Mouse (Mus musculus): ENCODE results near the gene Psmb4.
"Not testable (repeated sequence)": the region's sequence is repeated elsewhere in the genome, so short reads cannot be mapped to it uniquely, and the experiment has no call there.

Gene Psmb4

DNA sequence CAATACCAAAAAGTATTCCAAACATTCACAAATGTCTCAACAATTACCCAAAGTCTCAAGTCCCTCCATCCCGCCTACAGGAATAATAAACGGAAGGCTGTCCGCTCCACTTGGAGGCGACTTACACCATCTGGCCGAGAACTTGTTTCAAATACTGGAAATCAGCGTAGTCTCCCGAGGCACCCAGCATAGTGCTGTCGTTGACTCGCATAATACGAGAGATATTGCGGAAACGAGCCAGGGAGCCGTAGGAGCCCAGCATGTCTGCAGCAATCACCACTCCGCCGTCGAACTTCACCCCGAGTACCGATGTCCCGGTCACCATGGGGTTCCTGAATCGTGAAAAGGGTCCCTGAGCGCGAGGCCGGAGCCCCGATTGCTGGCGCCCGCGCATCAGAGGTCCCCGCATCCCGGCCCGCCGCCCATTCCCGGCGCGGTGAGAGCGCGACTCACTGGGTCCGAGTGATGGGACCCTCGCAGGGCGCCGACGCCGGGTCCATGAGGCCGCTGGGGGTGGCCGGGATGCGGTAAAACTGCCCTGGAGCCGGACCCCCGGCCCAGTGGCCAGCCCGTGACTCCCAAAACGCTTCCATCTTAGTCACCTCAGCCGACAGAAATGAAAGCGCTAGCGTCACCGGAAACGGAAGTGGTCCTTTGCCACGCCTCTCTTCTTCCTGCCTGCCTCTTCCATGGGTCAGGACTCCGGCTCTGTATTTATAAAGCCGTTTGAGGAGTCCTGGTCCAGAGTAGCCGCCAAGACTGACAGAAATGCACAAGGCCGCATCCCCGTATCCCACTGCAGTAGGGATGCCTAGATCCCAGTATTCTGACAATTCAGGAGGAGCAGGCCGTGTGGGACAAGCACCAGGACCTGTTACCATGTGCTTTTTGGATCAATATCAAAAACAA lies at the start of gene Psmb4:
Psmb4 (minus strand) TSS at position 646 of the 909 bp plus-strand sequence.
- DNase-seq, result peak; percentile 81

DNA sequence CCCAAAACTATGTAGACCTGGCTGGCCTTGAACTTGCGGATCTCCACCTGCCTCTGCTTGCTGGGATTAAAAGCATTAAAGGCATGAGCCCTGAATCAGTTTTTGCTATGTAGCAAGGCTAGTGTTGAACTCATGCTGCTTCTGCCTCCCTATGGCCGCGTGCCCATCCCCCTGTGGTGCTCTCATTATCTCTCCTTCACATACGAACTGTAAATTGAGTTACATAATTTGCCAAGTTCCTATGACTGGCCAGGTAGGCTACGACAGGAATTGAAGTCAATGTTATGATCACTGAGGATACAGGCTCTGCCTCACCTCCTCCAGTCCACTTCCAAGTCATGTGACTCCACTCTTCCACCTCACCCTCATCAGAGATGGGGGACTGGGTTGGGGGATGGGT lies 49.4 kb upstream of the Psmb4 start:
- DNase-seq, result not testable (repeated sequence)

DNA sequence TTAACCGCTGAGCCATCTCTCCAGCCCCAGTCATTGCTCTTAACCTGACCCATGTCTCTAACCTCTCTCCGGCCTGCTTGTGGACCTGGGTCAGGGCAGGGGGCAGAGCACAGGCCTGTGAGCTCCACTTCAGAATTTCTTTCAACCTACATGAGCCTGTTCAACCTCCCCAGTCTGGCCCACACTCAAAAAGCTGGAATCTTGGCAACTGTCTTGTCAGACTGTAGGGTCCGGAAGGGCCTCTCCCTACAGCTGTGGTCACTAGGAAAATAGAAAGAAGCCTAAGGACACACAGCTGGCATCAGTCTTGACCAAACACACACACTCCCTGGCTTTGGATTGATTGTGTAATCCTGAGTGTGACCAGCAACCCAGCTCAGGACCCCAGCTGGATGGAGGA lies 48.6 kb upstream of the Psmb4 start:
- not testable (repeated sequence) for DNase-seq

DNA sequence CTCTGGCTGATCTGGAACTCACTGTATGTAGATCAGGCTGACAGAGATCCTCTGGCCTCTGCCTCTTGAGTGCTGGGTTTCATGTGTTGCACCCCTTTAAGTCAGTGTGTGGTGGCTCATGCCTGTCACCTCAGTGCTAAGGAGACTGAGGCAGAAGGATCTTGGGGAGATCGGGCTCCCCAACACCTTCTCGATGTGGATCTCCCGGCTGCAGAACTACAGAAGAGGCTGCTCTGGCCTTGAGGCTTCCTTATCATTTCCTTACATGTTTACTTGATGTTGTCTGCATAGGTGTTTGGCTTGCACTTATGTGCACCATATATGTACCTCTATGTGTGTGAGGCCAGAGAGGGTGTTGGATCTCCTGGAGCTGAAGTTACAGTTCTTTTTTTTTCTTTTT lies 47.8 kb upstream of the Psmb4 start:
- DNase-seq, result not testable (repeated sequence)

DNA sequence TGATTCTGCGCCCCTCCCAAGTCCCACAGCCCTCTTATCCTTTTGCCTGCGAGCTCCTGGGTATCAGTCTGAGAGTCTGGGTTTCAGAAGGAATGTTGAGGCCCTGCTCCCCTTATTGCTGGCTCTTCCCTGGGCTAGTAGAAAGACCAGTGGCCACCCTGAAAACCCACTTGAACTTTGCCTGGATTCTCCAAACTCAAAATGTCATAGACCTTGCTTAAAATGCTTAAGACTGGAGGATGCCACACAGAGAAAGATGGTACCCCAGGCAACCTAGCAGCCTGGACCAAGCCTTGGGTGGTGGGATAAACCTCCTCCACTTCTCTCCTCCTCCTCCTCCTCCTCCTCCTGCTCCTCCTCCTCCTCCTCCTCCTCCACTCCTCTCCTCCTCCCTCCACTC lies 46.8 kb upstream of the Psmb4 start:
- not testable (repeated sequence) for DNase-seq

DNA sequence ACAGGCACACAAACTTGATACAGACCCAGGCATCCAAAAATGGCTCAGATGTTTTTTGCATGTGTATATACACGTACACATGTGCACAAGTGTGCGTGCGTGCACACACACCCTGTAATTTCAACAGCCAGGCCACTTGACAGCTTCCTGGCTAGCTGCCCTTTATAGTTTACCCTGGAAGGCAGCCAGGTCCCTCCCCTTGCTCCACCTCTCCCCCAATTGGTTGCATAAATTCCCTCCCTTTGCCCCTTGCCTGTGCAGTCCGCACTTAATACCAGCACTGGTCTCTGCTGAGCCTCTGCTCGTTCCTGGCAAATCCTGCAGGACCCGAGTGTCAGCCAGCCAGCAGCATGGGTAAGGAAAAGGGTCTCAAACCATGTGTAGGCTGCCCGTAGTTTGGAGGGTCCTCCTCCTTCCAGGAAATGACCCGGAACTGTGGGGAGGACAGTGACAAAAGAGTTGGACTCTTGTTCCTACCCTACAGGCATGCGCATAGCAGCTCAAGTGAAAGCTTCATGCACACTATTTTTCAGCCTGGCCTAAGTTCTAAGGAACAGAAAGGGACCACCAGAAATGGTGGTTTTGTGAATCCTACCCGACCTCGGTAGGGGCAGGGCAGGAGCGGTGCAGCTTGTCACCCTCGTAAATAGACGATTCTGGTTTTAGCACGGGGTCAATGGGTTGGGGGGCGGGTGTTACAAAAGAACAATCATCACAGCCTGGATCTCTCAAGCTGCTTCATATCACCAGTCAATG lies 46.2 kb upstream of the Psmb4 start, which contains the start of gene Selenbp1:
Selenbp1 (plus strand) TSS at position 248 of the 756 bp plus-strand sequence.
- peak; percentile 19 for DNase-seq

DNA sequence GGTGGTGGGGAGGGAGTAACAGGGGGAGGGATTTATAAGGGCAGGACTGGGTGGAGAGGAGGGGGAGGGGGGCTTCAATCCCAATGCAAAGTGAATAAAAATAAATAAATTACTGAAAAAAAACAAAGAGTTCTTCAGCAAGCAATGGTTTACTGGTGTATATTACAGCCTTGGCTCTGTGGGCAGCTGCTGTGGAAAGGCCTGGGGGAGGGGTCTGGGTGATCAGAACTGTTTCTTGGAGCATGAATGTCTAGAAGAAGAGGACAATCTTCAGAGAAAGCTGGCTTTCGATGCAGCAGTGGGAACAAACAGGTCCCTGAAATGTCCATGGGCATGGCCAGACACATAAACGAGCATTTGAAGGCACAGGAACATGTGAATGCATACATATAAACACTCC lies 45.5 kb upstream of the Psmb4 start:
- DNase-seq, result not testable (repeated sequence)

DNA sequence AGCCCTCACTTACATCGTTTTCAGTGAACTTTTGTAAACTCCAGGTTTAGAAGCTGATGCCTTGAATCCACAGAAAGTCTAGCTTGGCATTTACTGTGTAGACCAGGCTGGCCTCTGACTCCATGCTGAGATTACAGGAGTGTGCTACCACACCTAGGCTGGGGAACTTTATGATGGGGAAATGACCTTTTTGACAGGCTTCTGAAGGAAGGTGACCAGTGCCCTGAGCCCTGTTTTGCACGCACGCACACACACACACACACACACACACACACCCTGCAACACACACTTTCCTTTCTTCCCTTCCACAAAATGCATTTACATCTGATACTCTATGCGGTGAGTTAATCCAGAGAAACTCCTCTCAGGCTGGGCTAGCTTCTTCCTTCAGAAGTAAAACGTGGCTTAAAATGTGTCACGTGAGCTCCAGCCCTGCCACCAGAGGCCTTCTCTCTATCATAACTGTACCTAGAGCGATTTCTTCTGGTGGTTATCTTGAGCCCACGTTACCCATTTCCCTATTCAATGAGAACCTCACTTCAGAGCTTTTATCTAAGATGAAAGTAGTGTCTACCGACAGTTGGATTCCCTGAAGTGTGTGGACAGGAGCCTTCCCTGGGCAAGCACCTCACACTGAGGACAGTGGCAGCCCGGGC lies 44.8 kb upstream of the Psmb4 start:
- not testable (repeated sequence) for DNase-seq

DNA sequence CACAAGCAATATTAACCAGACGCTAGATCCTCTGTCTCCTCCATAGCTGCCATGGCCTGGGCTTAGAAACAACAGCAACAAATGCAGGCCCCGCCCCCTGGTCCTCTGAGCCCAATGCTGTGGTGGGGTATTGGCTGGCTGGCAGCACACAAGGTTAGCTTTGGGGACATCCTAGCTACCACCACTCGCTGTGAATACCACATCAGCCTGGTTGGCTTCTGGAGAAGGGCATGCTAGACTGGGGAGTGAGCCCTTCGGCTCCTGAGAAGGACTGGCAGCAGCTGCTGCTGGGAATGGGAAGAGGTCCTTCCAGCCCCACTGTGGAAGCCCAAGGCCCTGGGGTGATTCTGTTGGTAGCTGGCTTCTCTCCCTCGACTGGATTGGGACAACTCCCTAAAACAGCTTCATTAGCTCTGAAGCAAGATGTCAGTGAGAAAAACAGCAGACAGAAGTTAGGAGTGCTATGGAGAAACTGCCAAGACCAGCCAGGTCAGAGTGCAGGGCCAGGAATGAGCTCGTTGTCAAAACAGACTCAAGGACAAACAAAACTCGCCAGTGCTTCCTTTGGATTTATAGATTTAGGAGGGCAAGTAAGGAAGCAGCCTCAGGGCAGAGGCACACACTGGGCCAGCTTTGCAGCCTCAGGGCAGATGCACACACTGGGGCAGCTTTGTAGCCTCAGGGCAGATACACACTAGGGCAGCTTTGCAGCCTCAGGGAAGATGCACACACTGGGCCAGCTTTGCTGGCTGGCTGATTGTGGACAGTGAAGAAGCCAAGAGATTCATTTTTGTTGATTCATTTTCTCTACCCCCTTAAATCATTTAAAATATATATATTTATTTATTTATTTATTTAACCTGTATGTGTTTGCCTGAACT lies 43.9 kb upstream of the Psmb4 start:
- not testable (repeated sequence) for DNase-seq

DNA sequence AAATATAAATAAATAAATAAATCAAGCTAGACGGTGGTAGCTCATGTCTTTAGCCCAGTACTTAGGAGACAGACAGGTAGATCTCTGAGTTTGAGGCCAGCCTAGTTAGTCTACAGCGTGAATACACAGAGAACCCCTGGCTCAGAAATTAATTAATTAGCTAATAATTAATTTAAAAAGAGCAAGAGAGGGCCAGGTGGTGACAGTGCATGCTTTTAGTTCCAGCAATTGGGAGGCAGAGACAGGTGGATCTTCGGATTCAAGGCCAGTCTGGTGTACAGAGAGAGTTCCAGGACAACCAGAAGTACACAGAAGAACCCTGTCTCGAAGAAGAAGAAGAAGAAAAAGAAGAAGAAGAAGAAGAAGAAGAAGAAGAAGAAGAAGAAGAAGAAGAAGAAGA lies 42.2 kb upstream of the Psmb4 start:
- DNase-seq, result not testable (repeated sequence)

DNA sequence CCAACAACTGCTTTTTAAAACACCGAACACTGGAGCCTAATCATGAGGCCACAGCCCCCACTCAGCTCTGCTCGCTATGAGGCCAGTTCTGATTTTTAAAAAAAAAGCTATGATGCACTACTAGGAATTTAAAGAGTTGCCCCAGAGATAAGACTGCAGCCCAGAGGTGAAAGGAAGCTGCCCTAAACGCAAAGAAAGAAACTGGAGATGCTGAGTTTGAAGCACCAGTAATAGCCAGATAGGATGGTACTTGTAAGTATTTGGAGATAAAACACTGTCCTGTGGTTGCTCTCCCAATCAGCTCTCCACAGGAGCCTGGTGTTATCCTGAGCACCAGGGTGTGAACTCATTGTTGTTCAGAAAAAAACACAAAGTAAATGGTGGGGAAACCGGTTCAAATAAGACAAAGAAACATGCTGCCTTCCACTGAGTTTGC lies 39.6 kb upstream of the Psmb4 start:
- not testable (repeated sequence) for DNase-seq

DNA sequence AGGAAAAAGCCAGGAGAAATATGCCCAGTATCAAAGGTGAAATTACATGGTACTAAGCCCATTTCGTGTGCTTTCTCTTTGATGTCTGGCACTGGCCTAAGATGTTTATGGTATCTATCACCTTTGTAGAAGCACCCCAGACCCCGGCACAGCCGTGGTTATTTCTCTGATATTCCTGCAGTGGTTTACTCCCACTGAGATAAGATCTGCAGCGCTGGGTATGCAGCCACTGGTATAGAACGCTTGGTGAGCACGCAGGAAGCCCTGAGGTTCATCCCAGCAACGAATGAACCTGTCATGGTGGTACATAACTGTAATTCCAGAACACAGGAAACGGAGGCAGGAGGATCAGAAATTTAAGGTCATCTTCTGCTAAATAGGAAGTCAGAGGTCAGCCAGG lies 37.9 kb upstream of the Psmb4 start:
- no peak for DNase-seq

DNA sequence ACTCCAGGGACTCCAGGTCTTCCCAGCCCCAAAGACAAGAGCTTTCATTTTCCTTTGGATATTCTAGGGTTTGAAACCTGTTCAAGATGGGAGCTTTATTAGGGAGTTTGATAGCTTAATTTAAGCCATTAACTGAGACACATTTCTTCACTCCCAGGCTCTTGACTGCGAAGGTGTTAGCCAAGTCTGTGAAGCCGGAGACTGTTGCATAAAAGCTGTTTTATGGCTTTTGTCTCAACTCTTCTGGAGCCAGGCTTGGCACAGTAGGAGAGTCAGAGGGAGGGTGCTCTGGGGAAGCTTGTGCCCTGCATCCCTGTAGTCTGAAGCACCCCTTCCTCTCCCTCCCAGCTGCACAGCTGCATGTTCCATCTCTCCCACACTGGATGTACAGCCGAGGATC lies 35.6 kb upstream of the Psmb4 start:
- DNase-seq, result no peak

DNA sequence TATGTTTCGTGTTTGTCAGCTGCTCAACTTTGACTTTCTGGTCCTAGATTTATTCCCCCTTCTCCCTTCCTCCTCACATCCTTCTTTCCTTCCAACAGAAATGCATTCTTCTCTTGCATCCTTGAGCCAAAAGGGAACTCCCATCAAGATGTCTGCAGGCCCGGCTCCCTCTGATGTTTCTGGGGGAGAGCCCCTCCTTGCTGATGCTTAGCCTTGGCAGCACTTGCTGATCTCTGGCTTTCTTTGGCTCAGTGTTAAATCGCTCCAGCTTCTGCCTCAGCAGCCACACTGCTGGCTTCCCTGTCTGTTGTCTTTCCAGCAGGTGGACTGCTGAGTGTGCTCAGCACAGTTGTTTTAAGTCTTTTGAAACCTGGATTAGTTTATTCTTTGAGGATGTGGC lies 34.3 kb upstream of the Psmb4 start:
- no peak for DNase-seq

DNA sequence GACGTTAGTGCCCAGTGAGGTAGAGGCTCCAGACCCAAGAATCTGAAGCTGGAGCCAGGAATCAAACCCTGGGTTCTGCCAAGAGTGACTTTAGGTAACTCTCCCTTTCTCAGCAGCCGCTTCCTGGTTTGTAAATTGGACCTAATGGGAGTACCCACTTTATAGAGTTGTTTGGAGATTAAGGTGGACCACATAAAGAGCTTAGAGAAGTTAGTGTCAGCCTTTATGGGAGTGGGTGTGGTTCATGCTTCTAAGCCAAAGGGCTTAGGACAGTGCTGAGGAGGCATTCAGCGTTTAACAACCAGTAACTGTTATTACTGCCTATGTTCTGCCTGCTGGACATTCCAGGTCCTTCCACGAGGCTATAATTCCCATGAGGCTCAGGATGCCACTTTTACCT lies 32.1 kb upstream of the Psmb4 start:
- no peak for DNase-seq

DNA sequence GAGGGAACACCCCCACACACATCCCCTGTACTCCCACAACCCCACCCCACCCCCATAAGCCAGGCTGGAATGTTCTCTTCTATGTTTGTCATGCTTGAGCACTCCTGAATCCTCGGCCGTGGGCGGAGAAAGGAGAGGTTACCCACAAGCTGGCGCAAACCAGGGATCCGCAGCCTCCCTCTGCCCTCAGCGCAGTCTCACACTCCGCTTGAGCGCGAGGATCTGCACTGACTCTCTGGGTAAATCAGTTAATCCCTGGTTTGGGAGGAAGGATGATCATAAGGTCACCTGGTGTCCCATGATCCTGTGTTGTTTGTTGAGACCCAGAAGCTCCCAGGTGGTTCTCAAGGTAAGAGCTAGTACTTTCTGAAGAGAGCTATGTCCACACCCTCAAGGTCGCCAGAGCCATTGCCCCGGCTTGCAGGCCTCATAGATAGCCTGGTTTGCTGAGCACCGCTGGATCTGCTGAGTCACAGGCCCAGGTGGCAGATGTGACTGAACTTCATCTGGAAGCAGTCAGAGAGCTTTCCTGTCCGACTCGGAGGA lies 31.1 kb upstream of the Psmb4 start:
- DNase-seq, result no peak

DNA sequence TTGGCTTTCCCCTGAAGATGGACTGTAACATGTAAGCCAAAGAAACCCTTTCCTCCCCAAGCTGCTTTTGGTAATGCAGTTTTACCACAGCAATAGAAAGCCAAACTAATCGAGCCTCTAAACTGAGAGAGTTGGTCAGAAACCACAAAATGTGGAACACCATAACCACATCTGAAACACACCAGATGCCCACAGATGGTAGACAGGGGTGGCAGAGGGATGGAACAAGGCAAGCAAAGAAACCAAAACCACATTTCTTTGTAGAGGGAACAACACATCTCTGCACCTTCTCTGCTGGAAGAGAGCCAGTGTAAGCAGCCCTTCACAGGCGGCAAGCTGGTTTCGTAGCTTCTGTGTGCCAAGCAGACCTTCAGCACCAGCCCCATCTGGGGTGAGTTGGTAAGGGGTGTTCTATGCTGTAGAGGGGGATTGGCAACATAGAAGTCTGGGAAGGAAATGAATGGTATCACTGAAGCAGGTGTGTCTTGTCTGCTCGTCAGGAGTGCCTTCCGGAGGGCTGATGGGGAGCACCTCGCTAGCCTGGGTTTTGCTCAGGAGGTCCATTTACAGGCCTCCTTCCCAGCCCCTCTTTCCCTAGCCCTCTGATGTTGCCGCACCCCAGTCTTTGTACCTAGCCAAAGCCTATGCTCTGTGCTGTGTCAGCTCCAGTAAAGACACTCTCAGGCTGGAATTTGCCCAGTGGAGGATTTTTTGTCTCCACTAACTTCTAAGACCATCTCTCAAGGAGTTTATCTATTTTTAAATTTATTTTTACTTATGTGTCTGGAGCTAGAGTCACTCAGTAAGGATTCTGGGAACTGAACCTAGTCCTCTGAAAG lies 29.4 kb upstream of the Psmb4 start:
- no peak for DNase-seq

DNA sequence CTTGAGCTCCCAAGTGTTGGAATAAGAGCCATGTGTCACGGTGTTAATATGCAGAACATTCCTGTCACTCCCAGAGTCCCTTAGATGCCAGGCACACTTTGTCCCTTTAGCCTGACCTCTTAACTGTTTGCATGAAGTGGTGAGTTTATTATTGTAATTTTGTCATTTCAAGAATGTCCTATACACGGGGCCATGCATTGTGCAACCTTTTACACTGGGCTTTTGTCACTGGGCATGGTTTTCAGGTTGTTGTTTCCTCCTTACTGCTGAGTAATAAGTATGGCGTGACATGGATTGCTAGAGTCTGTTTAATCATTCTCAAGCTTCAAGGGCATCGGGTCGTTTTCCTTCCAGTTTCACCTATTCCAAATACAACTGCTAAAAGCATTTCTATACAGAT lies 27.0 kb upstream of the Psmb4 start:
- DNase-seq, result no peak

DNA sequence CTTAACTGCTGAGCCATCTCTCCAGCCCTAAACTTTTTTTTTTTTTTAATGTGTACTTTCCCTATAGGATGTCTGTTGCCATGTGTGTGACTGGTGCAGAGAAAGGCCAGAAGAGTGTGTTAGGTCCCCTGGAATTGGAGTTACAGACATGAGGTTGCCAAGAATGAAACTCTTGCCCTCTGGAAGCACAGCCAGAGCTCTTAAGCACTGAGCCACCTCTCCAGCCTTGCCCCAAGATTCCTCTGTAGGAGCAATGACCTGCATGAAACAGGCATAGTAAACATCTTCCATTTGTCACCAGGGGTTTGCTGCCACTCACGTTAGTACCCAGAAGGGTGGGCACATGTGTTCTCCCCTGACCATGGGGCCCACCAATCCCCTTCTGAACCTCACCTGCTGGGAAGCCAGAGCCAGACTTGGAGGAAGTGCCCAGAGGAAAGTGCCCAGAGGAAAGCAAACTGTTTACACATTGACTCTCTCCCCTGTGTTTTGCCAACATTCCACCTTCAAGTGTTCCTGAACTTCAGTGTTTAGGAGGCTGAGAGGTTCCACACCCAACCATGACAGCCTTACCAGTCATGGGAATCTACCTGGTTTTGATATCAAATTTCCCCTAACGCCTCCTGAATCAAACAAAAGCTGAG lies 24.4 kb upstream of the Psmb4 start:
- DNase-seq, result no peak

DNA sequence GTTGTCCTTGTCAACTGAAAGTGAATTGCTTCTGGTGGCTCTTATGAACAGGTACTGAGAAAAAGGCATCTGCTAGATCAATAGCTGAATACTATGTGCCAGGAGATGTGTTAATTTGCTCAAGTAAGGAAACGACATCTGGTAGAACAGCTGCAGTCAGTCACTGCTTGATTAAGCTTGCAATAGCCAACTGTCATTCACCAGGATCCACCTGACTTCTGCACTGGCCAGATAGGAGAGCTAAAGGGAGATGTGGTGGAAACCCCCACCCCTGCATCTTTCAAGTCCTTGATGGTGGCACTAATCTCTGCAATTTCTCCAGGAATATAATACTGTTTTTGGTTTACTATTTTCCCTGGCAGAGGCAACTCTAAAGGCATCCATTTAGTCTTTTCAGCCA lies 19.7 kb upstream of the Psmb4 start:
- DNase-seq, result no peak

DNA sequence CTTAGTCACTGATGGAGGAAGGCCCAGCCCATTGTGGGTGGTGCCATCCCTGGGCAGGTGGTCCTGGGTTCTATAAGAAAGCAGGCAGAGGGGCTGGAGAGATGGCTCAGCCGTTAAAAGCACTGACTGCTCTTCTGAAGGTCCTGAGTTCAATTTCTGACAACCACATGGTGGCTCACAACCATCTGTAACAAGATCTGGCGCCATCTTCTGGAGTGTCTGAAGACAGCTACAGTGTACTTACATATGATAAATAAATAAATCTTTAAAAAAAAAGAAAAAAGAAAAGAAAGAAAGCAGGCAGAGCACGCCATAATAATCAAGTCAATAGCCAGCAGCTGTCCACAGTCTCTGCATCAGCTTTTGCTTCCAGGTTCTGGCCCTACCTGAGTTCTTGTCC lies 18.0 kb upstream of the Psmb4 start:
- DNase-seq, result not testable (repeated sequence)

All from cerebellum, adult 11-12 months (tissue).